Mouse (Mus musculus): ENCODE data around the gene Trappc13. TPM values are rescaled to one million over a fixed set of nuclear protein-coding genes. Genes with fewer than 3 reads are reported as not detected.

Trappc13 gene
- total and polyA plus RNA-seq, 3 experiments = 7.9 to 38.1 (median 34.3) TPM

DNA sequence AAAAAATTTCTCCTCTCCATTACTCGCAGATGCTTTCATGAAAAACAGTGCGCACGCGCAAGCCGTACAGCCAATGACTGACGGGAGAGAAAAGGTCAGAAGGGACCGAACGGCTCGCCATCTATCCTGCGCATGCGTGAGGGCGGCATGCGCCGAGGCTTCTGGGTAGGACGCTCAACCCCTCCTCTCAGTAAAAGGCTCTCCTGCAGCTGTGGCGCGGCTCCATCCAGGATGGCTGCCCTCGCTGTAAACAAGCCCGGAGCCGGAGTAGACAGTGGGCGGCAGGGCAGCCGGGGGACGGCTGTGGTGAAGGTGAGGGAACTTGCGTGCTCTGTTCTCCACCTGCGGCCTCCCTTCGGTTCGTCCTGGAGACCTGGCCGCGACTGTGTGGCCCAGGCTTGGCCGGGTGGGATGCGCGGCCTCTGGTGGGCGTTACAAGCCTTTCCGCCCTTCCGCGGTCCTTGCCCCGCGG is 417 bp upstream of the Trappc13 start, which contains the start of gene Trim23:
TSS of gene Trim23 (plus strand) at position 148 of the 472 bp plus-strand sequence.
- DNase-seq = peak; percentile 94 to 98
- Histone ChIP-seq H3K27me3 (ENCODE audit: control insufficient read depth, insufficient read depth, low read length) (no peaks in the 10 kb centered on the region), H3K36me3 (ENCODE audit: control insufficient read depth, insufficient read depth, low read length) (peaks cover 10% of the 10 kb centered on the region), H3K79me2 (replicated peaks; ENCODE audit: control insufficient read depth, insufficient read depth, low read length) (peaks cover 1% of the 10 kb centered on the region), H3K4me3 (peak within 1 kb of the TSS; percentile 82), H3K9ac (ENCODE audit: low read depth, low read length) (peak within 1 kb of the TSS; percentile 91), H3K4me1 (ENCODE audit: control insufficient read depth, insufficient read depth, low read length) (peaks cover 4% of the 10 kb centered on the region), H3K27ac (peak within 1 kb of the TSS; percentile 94)
- under 1% methylated on average over 38 of the region's 38 CpGs for WGBS
- intact Hi-C loops (cut with DNase I) = loop anchor here (2.0 to 5.0 kb wide), 3 partner anchors 50 to 109 kb away; partner anchors contain the start of genes Adamts6, Cenpk, Nln and Ppwd1
- no peak for TF ChIP-seq EP300 (IDR thresholded peaks at IDR 0.05; ENCODE audit: insufficient read depth, low read depth, low read length)
- peak; percentile 50 for TF ChIP-seq CTCF (IDR thresholded peaks at IDR 0.05)
- peak; percentile 94 for TF ChIP-seq POLR2A (IDR thresholded peaks at IDR 0.05; ENCODE audit: insufficient read depth, low read depth, low read length)

DNA sequence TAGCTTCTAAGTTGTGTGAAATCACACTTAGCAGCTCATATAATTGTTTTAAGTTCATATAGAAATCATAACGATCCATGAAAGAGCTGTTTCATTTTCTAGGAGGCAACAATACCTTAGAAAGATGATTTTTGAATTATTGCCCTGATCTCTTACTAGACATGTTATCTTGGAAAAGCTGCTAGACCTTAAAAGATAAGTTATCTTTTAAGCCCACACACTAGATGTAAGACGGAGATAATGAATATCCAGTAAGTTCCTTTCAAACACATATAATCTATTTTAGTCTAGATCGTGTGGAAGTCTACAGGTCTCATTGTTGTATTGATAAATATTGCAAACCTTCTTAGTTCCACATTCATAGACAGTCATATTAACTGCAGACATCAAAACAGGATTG is 1.4 kb downstream of the Trappc13 start:
- peaks cover 1% of the 10 kb centered on the region for H3K79me2 ChIP-seq (replicated peaks; ENCODE audit: control insufficient read depth, insufficient read depth, low read length)
- no peak for DNase-seq
- no peak overlapping the region for H3K9ac ChIP-seq (ENCODE audit: low read depth, low read length)
- WGBS = 54% methylated on average over 3 of the region's 3 CpGs
- no peak overlapping the region for H3K27ac ChIP-seq
- peak overlapping the region; percentile 82; the same call in 1 of the 2 replicates for H3K4me3 ChIP-seq
- peaks cover 10% of the 10 kb centered on the region for H3K36me3 ChIP-seq (ENCODE audit: control insufficient read depth, insufficient read depth, low read length)
- intact Hi-C loops (cut with DNase I) = loop anchor here (5.0 kb wide), 1 partner anchor 110 kb away; the partner anchor contains the start of gene Adamts6
- no peaks in the 10 kb centered on the region for H3K27me3 ChIP-seq (ENCODE audit: control insufficient read depth, insufficient read depth, low read length)
- peaks cover 4% of the 10 kb centered on the region for H3K4me1 ChIP-seq (ENCODE audit: control insufficient read depth, insufficient read depth, low read length)
- TF ChIP-seq EP300 (IDR thresholded peaks at IDR 0.05; ENCODE audit: insufficient read depth, low read depth, low read length) (no peak), CTCF (IDR thresholded peaks at IDR 0.05) (no peak), POLR2A (IDR thresholded peaks at IDR 0.05; ENCODE audit: insufficient read depth, low read depth, low read length) (no peak)

- H3K9ac ChIP-seq (ENCODE audit: low read depth, low read length) = no peak overlapping the region
- intact Hi-C loops (cut with DNase I) = no loop called here
- no peak for TF ChIP-seq EP300 (IDR thresholded peaks at IDR 0.05; ENCODE audit: insufficient read depth, low read depth, low read length)
- H3K4me1 ChIP-seq (ENCODE audit: control insufficient read depth, insufficient read depth, low read length) = peaks cover 4% of the 10 kb centered on the region
- no peaks in the 10 kb centered on the region for H3K27me3 ChIP-seq (ENCODE audit: control insufficient read depth, insufficient read depth, low read length)
- peaks cover 1% of the 10 kb centered on the region for H3K79me2 ChIP-seq (replicated peaks; ENCODE audit: control insufficient read depth, insufficient read depth, low read length)
- H3K36me3 ChIP-seq (ENCODE audit: control insufficient read depth, insufficient read depth, low read length) = peaks cover 8% of the 10 kb centered on the region
- DNase-seq = no peak
- H3K27ac ChIP-seq = no peak overlapping the region
- H3K4me3 ChIP-seq = no peak overlapping the region
These were observed 5.8 kb downstream of the Trappc13 start for GRCm38 (mm10) chr13:104172498-104172897.

DNA sequence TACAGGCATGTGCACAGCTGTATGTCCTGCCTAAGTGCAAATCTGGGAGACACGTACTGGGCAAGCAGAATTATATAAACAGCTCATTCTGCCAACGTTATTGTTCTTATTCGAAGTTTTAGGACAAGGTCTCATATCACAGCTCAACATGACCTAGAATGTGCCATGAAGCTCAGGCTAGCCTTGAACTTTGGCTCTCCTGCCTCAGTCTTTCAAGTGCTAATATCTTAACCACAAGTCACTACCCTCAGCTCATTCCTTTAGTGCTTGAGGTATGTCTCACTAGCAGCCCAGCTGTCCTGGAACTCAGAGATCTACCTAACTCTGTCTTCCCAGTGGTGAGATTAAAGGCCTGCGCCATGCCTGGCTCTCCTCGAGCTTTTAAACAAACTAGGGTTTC is 6.6 kb downstream of the Trappc13 start:
- TF ChIP-seq CTCF (IDR thresholded peaks at IDR 0.05) (no peak), EP300 (IDR thresholded peaks at IDR 0.05; ENCODE audit: insufficient read depth, low read depth, low read length) (no peak), POLR2A (IDR thresholded peaks at IDR 0.05; ENCODE audit: insufficient read depth, low read depth, low read length) (no peak)
- no peak for DNase-seq
- Histone ChIP-seq H3K9ac (ENCODE audit: low read depth, low read length) (no peak overlapping the region), H3K36me3 (ENCODE audit: control insufficient read depth, insufficient read depth, low read length) (peaks cover 4% of the 10 kb centered on the region; the same call in 1 of the 2 replicates), H3K27me3 (ENCODE audit: control insufficient read depth, insufficient read depth, low read length) (no peaks in the 10 kb centered on the region), H3K79me2 (replicated peaks; ENCODE audit: control insufficient read depth, insufficient read depth, low read length) (peaks cover 1% of the 10 kb centered on the region), H3K4me3 (no peak overlapping the region), H3K27ac (no peak overlapping the region), H3K4me1 (ENCODE audit: control insufficient read depth, insufficient read depth, low read length) (no peaks in the 10 kb centered on the region; the same call in none of the 2 replicates)
- intact Hi-C loops (cut with DNase I) = no loop called here
- WGBS = 87% methylated on average over 5 of the region's 5 CpGs

- Histone ChIP-seq H3K4me3 (no peak overlapping the region), H3K27me3 (ENCODE audit: control insufficient read depth, insufficient read depth, low read length) (no peaks in the 10 kb centered on the region), H3K27ac (no peak overlapping the region), H3K9ac (ENCODE audit: low read depth, low read length) (no peak overlapping the region), H3K4me1 (ENCODE audit: control insufficient read depth, insufficient read depth, low read length) (no peaks in the 10 kb centered on the region), H3K36me3 (ENCODE audit: control insufficient read depth, insufficient read depth, low read length) (no peaks in the 10 kb centered on the region; the same call in 1 of the 2 replicates), H3K79me2 (replicated peaks; ENCODE audit: control insufficient read depth, insufficient read depth, low read length) (no peaks in the 10 kb centered on the region)
- DNase-seq = no peak
- TF ChIP-seq CTCF (IDR thresholded peaks at IDR 0.05) (no peak), POLR2A (IDR thresholded peaks at IDR 0.05; ENCODE audit: insufficient read depth, low read depth, low read length) (no peak), EP300 (IDR thresholded peaks at IDR 0.05; ENCODE audit: insufficient read depth, low read depth, low read length) (no peak)
- WGBS = 75% methylated on average over 1 of the region's 1 CpGs
- intact Hi-C loops (cut with DNase I) = no loop called here
These were observed 22.6 kb downstream of the Trappc13 start for GRCm38 (mm10) chr13:104155686-104156085.

DNA sequence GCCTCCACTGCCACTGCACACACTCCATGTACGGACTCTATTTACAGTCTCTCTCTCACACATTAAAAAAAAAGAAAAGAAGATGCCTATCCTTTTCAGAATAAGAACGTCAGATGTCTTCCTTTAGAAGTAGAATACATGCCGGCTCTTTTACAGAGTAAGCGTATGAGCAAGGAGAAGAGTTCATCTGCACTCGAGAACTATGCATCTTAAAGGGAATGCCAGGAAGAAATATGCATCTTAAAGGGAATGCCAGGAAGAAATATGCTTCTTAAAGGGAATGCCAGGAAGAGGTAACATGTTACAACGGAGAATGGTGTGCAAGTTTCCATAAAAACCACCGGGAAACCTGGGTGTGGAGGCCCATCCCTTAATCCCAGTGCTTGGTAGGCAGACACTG is 23.2 kb downstream of the Trappc13 start:
- Histone ChIP-seq H3K4me3 (no peak overlapping the region), H3K79me2 (replicated peaks; ENCODE audit: control insufficient read depth, insufficient read depth, low read length) (no peaks in the 10 kb centered on the region), H3K36me3 (ENCODE audit: control insufficient read depth, insufficient read depth, low read length) (no peaks in the 10 kb centered on the region; the same call in 1 of the 2 replicates), H3K27me3 (ENCODE audit: control insufficient read depth, insufficient read depth, low read length) (no peaks in the 10 kb centered on the region), H3K4me1 (ENCODE audit: control insufficient read depth, insufficient read depth, low read length) (no peaks in the 10 kb centered on the region), H3K27ac (no peak overlapping the region), H3K9ac (ENCODE audit: low read depth, low read length) (no peak overlapping the region)
- 92% methylated on average over 7 of the region's 7 CpGs for WGBS
- TF ChIP-seq CTCF (IDR thresholded peaks at IDR 0.05) (no peak), EP300 (IDR thresholded peaks at IDR 0.05; ENCODE audit: insufficient read depth, low read depth, low read length) (no peak), POLR2A (IDR thresholded peaks at IDR 0.05; ENCODE audit: insufficient read depth, low read depth, low read length) (no peak)
- no peak for DNase-seq
- intact Hi-C loops (cut with DNase I) = no loop called here
